Mouse (Mus musculus): ENCODE data around the gene 2310057M21Rik.
"Not testable (repeated sequence)": the region's sequence is repeated elsewhere in the genome, so short reads cannot be mapped to it uniquely, and the experiment has no call there.

Gene 2310057M21Rik

DNA sequence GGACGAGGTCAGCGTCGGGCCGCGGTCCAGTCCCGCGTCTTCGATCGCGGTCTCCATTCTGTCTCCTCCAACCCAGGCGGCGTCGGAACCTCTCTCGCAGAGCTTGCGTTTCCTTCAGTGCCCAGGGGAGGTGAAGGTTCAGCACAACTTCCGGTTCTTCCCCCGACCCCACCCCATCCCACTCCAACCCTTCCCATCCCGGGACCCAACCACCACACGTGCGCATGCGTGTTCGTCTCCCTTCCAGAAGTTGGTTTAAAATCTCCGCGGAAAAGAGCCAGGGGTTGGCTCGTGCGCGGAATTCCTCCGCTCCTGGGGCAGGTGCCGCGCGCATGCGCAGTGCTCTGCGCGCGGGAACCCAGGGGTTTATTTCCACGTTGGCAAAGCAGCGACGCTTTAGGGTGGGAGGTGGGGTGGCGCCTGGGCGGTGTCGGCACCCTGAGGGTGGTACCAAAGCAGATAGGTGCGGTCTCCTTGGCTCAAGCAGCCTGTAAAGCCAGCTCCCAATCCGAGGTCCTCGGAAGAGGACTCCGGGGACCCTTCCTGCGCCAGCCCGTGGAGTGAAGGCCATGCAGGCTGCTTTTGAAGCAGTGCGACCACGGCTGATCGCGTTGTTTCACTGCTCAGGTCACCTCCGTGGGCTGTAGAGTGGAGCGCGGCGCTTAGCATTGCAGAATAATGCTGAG, at the start of gene 2310057M21Rik:
Gene 2310057M21Rik, minus strand, starts transcription at position 145 of the 686 bp plus-strand sequence.
- in situ Hi-C loops (cut with MboI, MseI): loop anchor here (5.0 to 25.0 kb wide), 3 partner anchors 45 to 825 kb away; no protein-coding TSS in a partner anchor

DNA sequence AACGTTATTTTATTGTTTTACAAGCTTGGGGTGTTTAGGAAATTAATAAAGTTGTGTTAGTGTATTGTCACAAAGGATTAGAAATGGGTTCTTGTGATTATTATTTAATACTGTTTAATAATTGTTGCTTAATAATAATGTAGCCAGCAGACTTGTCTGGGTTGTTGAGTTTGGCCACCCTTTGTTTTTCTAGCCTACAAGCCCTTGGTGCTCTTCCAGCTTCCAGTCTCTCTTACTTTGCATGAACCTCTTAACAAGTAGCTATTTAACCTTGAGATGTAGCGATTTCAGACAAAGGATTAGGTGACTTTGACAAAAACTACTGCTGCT, 49.3 kb upstream of the 2310057M21Rik start:
- in situ Hi-C loops (cut with MboI, MseI): loop anchor here in 1 of 2 experiments (5.0 kb wide), 1 partner anchor 40 kb away; the partner anchor contains the start of gene Pstk

DNA sequence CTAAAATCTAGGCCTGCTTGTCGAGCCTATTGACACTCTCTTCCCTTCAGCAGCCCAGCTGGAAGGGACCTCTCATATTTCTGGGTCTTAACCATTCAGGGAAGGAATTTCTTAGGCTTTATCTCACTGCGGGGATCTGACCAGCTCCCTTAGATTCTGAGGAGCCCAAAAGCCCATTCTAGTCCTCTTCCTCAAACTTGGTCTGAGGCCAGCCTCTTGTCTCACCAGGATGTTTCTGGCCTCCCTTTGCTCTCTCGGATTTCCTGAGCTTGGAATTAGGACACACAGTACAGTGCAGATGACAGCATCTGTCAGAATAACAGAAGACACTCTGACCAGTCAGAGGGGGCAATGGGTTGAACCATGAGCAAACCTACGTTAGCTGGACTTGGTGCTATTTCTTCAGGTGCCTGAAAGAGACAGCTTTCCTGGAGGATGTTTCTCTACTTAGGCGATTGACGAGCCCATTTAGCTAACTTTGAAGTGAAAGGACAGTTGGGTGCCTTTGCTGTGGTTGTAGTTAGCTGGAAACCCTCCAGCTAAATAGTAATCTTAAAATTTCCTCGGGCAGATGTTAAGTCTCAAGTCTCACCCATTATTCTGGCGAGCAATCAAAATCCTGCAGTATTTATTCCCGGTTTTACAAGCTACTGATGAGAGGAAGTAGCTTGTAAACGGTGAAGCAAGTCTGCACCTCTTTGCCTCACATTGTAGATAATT, 48.8 kb upstream of the 2310057M21Rik start:
- in situ Hi-C loops (cut with MboI, MseI): loop anchor here in 1 of 2 experiments (5.0 kb wide), 1 partner anchor 39 kb away; the partner anchor contains the start of gene Pstk

DNA sequence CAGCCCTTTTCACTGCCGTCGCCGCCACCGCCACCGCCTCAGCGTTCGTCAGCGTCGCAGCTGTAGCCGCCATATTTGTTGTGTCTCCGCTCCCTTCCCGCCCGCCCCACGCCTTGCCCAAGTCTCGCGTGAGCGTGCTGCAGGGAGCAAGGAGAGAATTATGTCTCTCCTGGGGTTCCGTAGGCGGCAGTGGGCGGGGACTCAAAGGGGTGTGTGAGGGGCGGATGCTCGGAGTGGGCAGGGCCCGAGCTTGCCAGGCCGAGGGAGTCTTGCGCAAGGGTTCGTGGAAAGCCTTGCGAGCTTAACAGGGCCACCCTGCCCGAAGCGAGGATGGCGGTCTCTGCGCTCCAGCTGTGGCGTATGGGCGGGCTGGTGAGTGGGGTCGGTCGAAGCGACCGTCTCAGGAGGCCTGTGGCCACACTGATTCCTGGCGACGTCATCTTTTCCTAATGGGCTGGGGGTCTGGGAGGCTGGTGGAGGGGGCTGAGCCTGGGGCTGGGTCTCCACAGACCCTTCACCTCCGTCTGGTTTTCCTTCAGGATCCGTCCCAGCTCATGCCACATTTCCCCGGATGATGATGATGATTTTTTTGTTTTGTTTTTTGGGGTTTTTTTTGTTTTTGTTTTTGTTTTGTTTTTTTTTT, 48.0 kb upstream of the 2310057M21Rik start, which contains the start of the genes Ikzf5 and Acadsb:
Gene Ikzf5, minus strand, starts transcription at position 106 of the 643 bp plus-strand sequence.
Gene Acadsb, plus strand, starts transcription at position 186 of the 643 bp plus-strand sequence.
- in situ Hi-C loops (cut with MboI, MseI): loop anchor here in 1 of 2 experiments (5.0 kb wide), 1 partner anchor 38 kb away; the partner anchor contains the start of gene Pstk

DNA sequence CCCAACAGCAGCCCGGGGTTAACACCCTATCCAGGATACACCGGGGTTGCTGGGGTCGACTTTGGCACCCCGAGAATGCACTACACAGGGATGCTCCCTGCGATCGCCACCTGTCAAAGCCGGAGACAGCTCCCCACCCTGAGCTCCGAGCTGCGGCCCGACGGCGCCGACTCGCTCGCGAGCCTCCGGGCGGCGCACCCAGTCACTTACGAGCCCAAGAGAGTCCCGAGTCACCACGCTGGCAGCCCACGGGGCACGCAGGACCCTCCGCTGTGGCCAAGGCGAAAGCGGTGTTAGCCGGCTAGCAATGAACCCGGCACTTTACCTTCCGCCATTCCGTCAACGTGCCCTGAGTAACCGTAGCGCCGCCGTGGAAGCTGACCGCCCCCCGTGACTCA, 47.4 kb upstream of the 2310057M21Rik start:
- in situ Hi-C loops (cut with MboI, MseI): loop anchor here (5.0 kb wide), 2 partner anchors 38 to 48 kb away; partner anchors contain the start of genes 2310057M21Rik (in 1 of the 2) and Pstk (in 1 of the 2)

- in situ Hi-C loops (cut with MboI, MseI): loop anchor here in 1 of 2 experiments (5.0 kb wide), 1 partner anchor 47 kb away; the partner anchor contains the start of gene 2310057M21Rik
Measured at GRCm38 (mm10) chr7:131409321-131409987, 46.9 kb upstream of the 2310057M21Rik start.

- in situ Hi-C loops (cut with MboI, MseI): not testable (repeated sequence)
Measured at GRCm38 (mm10) chr7:131391761-131392160, 29.2 kb upstream of the 2310057M21Rik start.

GRCm38 (mm10) chr7:131371880-131372651, 9.5 kb upstream of the 2310057M21Rik start:
- in situ Hi-C loops (cut with MboI, MseI): loop anchor here (5.0 to 25.0 kb wide), 2 partner anchors 40 to 835 kb away; partner anchors contain the start of genes Acadsb (in 1 of the 2) and Ikzf5 (in 1 of the 2)

DNA sequence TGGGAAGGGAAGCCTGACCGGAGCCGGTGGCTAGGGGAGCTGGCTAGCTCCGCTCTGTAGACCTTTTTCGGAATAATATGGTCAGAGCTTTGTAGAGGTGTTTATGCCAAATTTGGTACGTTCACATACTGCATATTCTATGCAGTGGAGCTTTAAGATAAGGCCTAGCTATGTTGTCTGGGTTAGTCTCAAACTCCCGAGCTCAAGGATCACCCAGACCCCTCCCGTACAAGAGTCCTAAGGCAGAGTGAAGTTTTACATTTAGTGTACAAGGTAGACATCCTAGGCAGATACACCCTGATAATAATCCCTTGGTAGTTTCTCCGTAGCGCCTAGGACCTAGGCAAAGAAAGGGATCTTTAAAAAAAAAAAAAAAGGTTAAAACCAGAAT, 8.9 kb upstream of the 2310057M21Rik start:
- in situ Hi-C loops (cut with MboI, MseI): loop anchor here (5.0 to 25.0 kb wide), 2 partner anchors 41 to 834 kb away; partner anchors contain the start of genes Acadsb (in 1 of the 2) and Ikzf5 (in 1 of the 2)

DNA sequence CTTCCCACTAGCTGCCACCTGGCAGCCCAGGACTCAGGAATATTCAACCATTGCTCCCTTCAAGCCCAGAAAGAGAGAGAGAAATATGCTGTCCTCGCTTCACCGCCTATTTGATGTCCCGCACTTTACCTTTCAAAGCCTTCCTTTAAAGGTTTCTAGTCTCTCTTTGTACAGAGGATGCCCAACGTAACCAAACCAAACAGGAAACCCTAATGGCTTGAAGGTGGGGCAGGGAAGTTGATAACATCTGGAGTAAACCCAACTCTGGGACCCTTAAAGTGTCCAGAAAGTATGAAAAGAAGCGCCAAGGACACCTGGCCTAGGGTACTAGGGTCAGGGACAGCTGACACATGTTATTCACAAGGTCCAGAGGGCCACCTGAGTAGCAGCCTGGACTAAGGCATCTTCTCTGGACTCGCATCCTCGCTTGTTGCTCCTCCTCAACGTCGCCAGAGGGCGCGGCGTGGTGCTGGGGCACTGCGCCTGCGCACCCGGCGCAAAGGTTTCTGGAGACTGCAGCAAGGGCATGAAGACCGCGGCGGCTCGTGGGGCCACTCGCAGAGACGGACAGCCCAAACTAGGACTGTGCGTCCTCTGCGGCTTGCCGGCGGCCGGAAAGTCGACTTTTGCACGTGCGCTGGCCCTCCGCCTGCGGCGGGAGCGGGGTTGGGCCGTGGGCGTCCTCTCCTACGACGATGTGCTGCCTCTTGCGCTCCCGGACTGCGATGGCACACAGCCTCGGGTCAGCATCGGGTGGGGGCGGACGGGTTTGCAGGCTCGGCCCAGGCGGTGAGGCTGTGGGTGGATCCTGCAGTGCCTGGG, 8.3 kb upstream of the 2310057M21Rik start, which contains the start of gene Pstk:
Gene Pstk, plus strand, starts transcription at position 494 of the 822 bp plus-strand sequence.
- in situ Hi-C loops (cut with MboI, MseI): loop anchor here (5.0 to 25.0 kb wide), 2 partner anchors 41 to 834 kb away; partner anchors contain the start of genes Acadsb (in 1 of the 2) and Ikzf5 (in 1 of the 2)

DNA sequence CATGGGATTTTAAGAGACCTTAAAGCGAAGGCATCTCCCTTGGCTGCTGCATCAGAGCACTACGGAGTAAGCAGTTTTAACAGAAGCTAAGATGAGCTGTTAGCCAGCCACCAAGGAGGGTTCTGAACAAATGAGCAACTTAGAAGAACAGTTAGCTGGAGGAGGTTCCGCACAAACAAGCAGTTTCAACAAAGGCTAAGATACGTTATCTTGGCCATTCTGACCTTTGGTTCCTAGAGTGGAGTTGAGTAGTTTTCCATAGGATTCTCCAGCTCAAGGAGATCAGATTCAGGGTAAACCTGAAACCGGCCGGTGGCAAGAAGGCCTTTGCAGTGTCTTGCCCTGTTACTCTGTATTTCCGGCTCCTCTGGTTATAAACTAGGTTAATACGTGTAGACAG, 1.6 kb upstream of the 2310057M21Rik start:
- in situ Hi-C loops (cut with MboI, MseI): loop anchor here (5.0 to 25.0 kb wide), 3 partner anchors 43 to 827 kb away; no protein-coding TSS in a partner anchor

DNA sequence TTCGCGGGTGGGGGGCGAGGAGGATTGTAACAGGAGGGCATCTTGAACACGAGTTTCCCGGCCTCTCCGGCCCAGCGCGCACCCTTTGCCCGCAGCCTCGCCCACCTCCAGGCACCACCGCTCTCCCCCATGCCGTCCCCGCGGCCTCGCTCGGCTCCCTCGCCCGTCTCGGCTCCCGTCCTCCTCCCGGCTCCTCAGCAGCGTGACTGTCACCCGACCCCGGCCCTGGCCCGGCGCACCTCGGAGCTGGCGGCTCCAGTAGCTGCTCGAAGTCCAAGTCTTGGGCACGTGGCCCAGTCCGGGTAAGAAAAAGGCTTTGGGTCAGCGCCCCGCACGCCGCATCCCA, 317 bp downstream of the 2310057M21Rik start:
- in situ Hi-C loops (cut with MboI, MseI): loop anchor here (5.0 to 25.0 kb wide), 3 partner anchors 45 to 825 kb away; no protein-coding TSS in a partner anchor

DNA sequence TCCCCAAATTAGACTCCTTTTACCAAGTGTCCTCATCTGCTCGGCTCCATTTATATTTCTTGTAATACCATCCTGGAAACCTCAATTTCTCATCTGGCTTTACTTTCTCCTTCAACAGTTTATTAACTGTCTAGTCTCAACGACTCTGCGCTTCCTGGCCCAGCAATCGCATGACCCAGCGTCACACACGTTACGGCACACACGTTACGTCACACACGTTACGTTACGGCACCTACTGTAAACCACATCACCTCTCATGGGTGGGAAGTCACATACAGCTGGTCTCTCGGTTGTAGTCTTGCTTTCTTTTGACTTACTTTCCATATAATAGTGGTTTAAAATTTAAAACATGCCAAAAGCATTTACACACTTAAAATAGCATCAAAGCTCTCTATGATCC, 6.5 kb downstream of the 2310057M21Rik start:
- in situ Hi-C loops (cut with MboI, MseI): loop anchor here (25.0 kb wide), 1 partner anchor 819 kb away; no protein-coding TSS in a partner anchor

DNA sequence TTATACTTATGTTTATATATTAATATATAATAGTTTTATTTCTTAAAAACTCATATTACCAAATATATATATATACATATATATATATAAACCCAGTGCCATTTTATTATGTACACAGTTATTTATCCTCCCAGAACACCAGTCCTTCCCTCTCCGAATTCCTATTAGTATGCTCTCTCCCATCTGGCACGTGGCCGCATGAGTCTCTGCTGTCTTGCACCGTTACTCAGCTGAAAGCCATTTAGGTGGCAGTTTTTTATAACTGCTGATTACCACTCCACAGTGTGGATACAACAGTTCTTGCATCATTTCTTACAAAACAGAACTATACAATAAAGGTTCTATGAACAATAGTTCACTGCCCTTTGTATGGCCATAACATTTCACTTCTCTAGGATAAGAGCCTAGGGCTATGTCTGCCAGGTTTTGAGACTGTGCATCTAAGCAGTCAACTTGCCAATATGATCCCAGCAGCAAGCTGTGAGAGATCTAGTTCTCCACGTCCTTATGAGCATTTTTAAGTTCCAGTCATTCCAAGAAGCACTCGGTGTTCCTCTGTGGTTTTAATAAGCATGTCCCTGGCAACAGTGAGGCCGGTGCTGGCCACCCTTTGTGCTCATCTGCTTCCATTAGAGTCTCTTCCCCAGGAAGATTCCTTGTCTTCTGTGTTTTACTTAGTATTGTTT, 16.6 kb downstream of the 2310057M21Rik start:
- in situ Hi-C loops (cut with MboI, MseI): no loop called here

DNA sequence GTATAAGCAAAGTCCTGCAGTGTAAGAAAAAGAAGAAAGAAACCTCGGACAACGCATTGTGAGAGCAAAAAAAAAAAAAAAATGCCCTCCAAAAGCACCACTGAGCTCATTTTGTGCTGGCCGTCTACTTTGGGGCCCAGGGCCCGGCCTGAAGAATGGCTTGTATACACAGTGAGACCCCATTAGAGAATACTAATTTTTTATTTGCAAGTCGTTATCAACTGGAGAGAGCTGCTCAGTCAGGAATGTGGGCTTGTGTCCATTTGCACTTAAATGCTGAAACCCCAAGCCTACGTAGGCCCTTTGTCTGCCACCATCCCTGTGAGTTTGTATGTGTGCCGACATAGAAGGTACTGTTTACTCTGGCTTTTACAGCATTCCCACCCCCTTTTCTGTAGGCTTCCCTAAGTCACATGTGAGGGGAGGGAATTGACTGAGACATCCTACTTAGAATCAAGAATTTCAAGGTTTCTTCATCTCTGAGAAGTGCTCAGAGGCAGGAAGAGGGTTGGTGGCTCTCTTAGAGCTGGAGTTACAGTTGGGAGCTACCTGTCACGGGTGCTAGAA, 25.0 kb downstream of the 2310057M21Rik start:
- in situ Hi-C loops (cut with MboI, MseI): no loop called here

DNA sequence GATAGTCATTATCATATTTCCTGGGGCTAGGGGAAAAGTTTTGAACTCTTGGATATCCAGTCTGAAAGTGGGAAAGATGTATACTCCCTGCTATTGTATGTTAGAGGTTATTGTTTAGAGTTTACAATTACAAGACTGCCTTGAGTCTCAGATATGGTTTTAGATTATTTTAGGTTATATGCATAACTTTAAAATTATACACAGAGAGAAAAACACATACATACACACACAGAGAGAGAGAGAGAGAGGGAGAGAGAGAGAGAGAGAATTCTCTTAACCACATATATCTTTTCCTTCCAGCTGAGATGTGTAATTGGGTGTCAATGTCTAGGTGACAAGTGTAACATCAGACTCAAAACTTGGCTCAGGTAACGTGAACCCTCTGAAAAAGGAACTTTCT, 29.0 kb downstream of the 2310057M21Rik start, which contains the start of gene Fam24a:
Gene Fam24a, plus strand, starts transcription at position 301 of the 400 bp plus-strand sequence.
- in situ Hi-C loops (cut with MboI, MseI): no loop called here

DNA sequence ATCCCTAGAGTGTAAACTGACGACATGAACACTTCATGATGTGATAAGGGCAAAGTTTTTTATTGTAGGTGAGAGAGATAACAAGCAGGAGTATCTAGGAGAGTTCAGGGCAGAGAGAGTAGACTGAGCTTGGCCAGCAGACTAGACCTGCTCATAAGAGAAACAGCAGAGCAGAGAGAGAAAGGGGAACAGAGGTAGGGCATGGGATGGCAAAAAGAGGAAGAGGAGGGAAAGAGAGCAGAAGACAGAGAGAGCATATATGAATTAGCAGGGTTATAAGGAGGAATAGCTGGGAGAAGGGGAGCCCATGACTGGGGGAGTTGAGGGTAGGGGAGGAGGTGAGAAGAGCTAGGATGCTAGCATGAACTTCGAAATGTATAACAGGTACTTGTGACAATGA, 30.9 kb downstream of the 2310057M21Rik start:
- in situ Hi-C loops (cut with MboI, MseI): no loop called here

DNA sequence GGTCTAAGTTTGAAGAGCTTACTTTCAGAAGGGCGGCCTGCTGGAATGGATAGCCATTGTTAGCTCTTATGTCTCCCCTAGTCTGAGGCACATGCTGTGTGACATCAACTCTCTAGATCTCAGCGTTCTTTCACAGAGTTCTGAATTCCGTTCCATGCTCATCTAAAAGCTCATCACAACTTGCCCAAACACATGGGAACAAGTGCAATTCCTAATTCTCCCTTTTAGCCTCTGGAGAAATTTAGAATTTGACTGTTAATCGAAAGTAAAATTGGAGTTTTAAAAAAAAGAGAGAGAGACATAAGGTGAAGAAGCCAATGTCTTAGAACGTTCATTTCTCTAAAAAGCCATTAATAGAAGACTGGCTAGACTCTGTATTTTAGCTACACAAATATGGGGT, 33.1 kb downstream of the 2310057M21Rik start, which contains the start of gene Fam24b:
Gene Fam24b, minus strand, starts transcription at position 101 of the 400 bp plus-strand sequence.
- in situ Hi-C loops (cut with MboI, MseI): no loop called here
